Mouse (Mus musculus) forebrain, embryonic 15.5 days (tissue): ENCODE measurements at regions not wholly inside any gene's neighbourhood (a gene's known extent, or its start where the extent isn't known, plus 50 kb on each side); places are given as distances from the start of the nearest gene placed in this dataset.

Experiments
- ATAC-seq: fragments of 200-750 bp; cut with Nextera tagmentation; replicated peaks from 2 replicates; pipeline ENCODE4 v1.8.0; 2017; ENCODE audit warnings: mild to moderate bottlenecking, moderate TSS enrichment, moderate library complexity
- H3K27ac ChIP-seq: fragments of 300-500 bp; sonication (generic); replicated peaks from 2 replicates; pipeline ENCODE4 v1.5.1; 2015; ENCODE audit warnings: mild to moderate bottlenecking, inconsistent platforms
- H3K27me3 ChIP-seq: fragments of 300-500 bp; sonication (generic); 2 replicates; pipeline ENCODE4 v1.6.1; 2015; ENCODE audit warnings: inconsistent platforms
- H3K36me3 ChIP-seq: fragments of 300-500 bp; sonication (generic); 2 replicates; pipeline ENCODE4 v1.6.1; 2015; ENCODE audit warnings: mild to moderate bottlenecking, inconsistent platforms
- H3K4me1 ChIP-seq: fragments of 300-500 bp; sonication (generic); 2 replicates; pipeline ENCODE4 v1.6.1; 2015; ENCODE audit warnings: inconsistent platforms
- H3K4me2 ChIP-seq: fragments of 300-500 bp; sonication (generic); replicated peaks from 2 replicates; pipeline ENCODE4 v1.6.1; 2015; ENCODE audit warnings: mild to moderate bottlenecking, inconsistent platforms
- H3K4me3 ChIP-seq: fragments of 300-500 bp; sonication (generic); 2 replicates; pipeline ENCODE4 v1.5.1; 2015; ENCODE audit warnings: mild to moderate bottlenecking, inconsistent platforms
- H3K9ac ChIP-seq: fragments of 300-500 bp; sonication (generic); replicated peaks from 2 replicates; pipeline ENCODE4 v1.6.1; 2015; ENCODE audit warnings: mild to moderate bottlenecking, inconsistent platforms
- H3K9me3 ChIP-seq: fragments of 300-500 bp; sonication (generic); 2 replicates; pipeline ENCODE4 v1.6.1; 2016; ENCODE audit warnings: inconsistent platforms
- WGBS: fragments of 180-500 bp; shearing (Covaris S2); methylation state at CpG from one replicate; pipeline ENCODE4 v1.1.7; 2015; ENCODE audit warnings: mixed read lengths; 5-methylcytosine and 5-hydroxymethylcytosine counted together

- H3K9me3 ChIP-seq, result no peaks in the 10 kb centered on the region
- no peak overlapping the region for H3K9ac ChIP-seq
- no peaks in the 10 kb centered on the region for H3K4me1 ChIP-seq
- H3K27me3 ChIP-seq, result no peaks in the 10 kb centered on the region
- no peak overlapping the region for H3K4me2 ChIP-seq
- no peak overlapping the region for H3K27ac ChIP-seq
- no peak overlapping the region for H3K4me3 ChIP-seq
- 74% methylated on average over 3 of the region's 3 CpGs for WGBS
- ATAC-seq, result no peak
- no peaks in the 10 kb centered on the region for H3K36me3 ChIP-seq
Measured at GRCm38 (mm10) chr10:47185487-47185886, 1607.9 kb downstream of the Hace1 start.

- H3K9me3 ChIP-seq, result no peaks in the 10 kb centered on the region
- no peak overlapping the region for H3K9ac ChIP-seq
- no peaks in the 10 kb centered on the region for H3K36me3 ChIP-seq
- ATAC-seq, result no peak
- H3K27ac ChIP-seq, result no peak overlapping the region
- H3K27me3 ChIP-seq, result no peaks in the 10 kb centered on the region
- 50% methylated on average over 2 of the region's 2 CpGs for WGBS
- no peaks in the 10 kb centered on the region for H3K4me1 ChIP-seq
- no peak overlapping the region for H3K4me3 ChIP-seq
- H3K4me2 ChIP-seq, result no peak overlapping the region
Measured at GRCm38 (mm10) chr10:47216204-47216603, 1638.6 kb downstream of the Hace1 start.

GRCm38 (mm10) chr10:47263039-47263438 is 1685.4 kb downstream of the Hace1 start:
- Histone ChIP-seq H3K27me3 (no peaks in the 10 kb centered on the region), H3K4me1 (no peaks in the 10 kb centered on the region), H3K36me3 (no peaks in the 10 kb centered on the region), H3K9ac (no peak overlapping the region), H3K9me3 (no peaks in the 10 kb centered on the region), H3K4me3 (no peak overlapping the region), H3K4me2 (no peak overlapping the region), H3K27ac (no peak overlapping the region)
- peak; percentile 78 for ATAC-seq
- WGBS, result 53% methylated on average over 3 of the region's 3 CpGs

GRCm38 (mm10) chr10:47285700-47286099 is 1708.1 kb downstream of the Hace1 start:
- no peaks in the 10 kb centered on the region for H3K36me3 ChIP-seq
- H3K27me3 ChIP-seq, result no peaks in the 10 kb centered on the region
- H3K9ac ChIP-seq, result no peak overlapping the region
- H3K27ac ChIP-seq, result no peak overlapping the region
- 42% methylated on average over 2 of the region's 2 CpGs for WGBS
- ATAC-seq, result no peak
- H3K4me2 ChIP-seq, result no peak overlapping the region
- no peaks in the 10 kb centered on the region for H3K4me1 ChIP-seq
- H3K4me3 ChIP-seq, result no peak overlapping the region
- H3K9me3 ChIP-seq, result no peaks in the 10 kb centered on the region

- Histone ChIP-seq H3K9me3 (no peaks in the 10 kb centered on the region), H3K4me1 (no peaks in the 10 kb centered on the region), H3K4me2 (no peak overlapping the region), H3K27me3 (no peaks in the 10 kb centered on the region), H3K9ac (no peak overlapping the region), H3K27ac (no peak overlapping the region), H3K36me3 (no peaks in the 10 kb centered on the region), H3K4me3 (no peak overlapping the region)
- no peak for ATAC-seq
Measured at GRCm38 (mm10) chr10:47300097-47300496, 1722.5 kb downstream of the Hace1 start.
